Mouse (Mus musculus) heart, embryonic 11.5 days (tissue): ENCODE data around the gene Akirin2. TPM values are rescaled to one million over a fixed set of nuclear protein-coding genes. Genes with fewer than 3 reads are reported as not detected.
A peak's percentile ranks its signal among the peaks of the same experiment; 100 is the strongest.
"Not testable (repeated sequence)": the region's sequence is repeated elsewhere in the genome, so short reads cannot be mapped to it uniquely, and the experiment has no call there.

Experiments used
- ATAC-seq: fragments of 200-750 bp; cut with Nextera tagmentation; replicated peaks from 2 replicates; pipeline ENCODE4 v1.8.0; 2017; ENCODE audit warnings: moderate library complexity; ENCODE audit not compliant: insufficient number of reproducible peaks, low FRiP score, low TSS enrichment
- H3K27ac ChIP-seq: fragments of 300-500 bp; sonication (generic); 2 replicates; pipeline ENCODE4 v1.5.1; 2014; ENCODE audit warnings: mild to moderate bottlenecking, low read depth, low read length
- H3K27me3 ChIP-seq: fragments of 300-500 bp; sonication (generic); 2 replicates; pipeline ENCODE4 v1.6.1; 2014; ENCODE audit warnings: mild to moderate bottlenecking, low read length, mixed read lengths; ENCODE audit not compliant: control insufficient read depth, insufficient read depth
- H3K36me3 ChIP-seq: fragments of 300-500 bp; sonication (generic); 2 replicates; pipeline ENCODE4 v1.6.1; 2014; ENCODE audit warnings: mild to moderate bottlenecking, low read length, moderate library complexity, mixed read lengths; ENCODE audit not compliant: control insufficient read depth, insufficient read depth
- H3K4me1 ChIP-seq: fragments of 300-500 bp; sonication (generic); 2 replicates; pipeline ENCODE4 v1.6.1; 2014; ENCODE audit warnings: low read length; ENCODE audit not compliant: control insufficient read depth, insufficient read depth
- H3K4me2 ChIP-seq: fragments of 300-500 bp; sonication (generic); 2 replicates; pipeline ENCODE4 v1.6.1; 2014; ENCODE audit warnings: mild to moderate bottlenecking, moderate library complexity
- H3K4me3 ChIP-seq: fragments of 300-500 bp; sonication (generic); 2 replicates; pipeline ENCODE4 v1.5.1; 2014; ENCODE audit warnings: low read depth, low read length
- H3K9ac ChIP-seq: fragments of 300-500 bp; sonication (generic); 2 replicates; pipeline ENCODE4 v1.6.1; 2014; ENCODE audit warnings: mild to moderate bottlenecking, low read depth, low read length, moderate library complexity
- H3K9me3 ChIP-seq: fragments of 300-500 bp; sonication (generic); replicated peaks from 2 replicates; pipeline ENCODE4 v1.6.1; 2016; ENCODE audit warnings: low read length; ENCODE audit not compliant: control insufficient read depth
- WGBS: fragments of 180-500 bp; shearing (Covaris S2); extraction: QIAGEN DNeasy Blood & Tissue Kit; methylation state at CpG from one replicate; pipeline ENCODE4 v1.1.7; 2014; ENCODE audit not compliant: insufficient replicate concordance; 5-methylcytosine and 5-hydroxymethylcytosine counted together
- polyA plus RNA-seq: library from polyadenylated mRNA; unstranded; fragments of >200 nt; fragmentation: Nextera tagmentation; extraction: Ambion mirVana; gene quantifications from 2 replicates; pipeline ENCODE4 v1.2.1, GENCODE M21; 2014

Gene Akirin2
- polyA plus RNA-seq, 1 experiment from 2014 or later = 52.5 TPM

GRCm38 (mm10) chr4:34572876-34573275 is 22.1 kb downstream of the Akirin2 start:
- no peak for ATAC-seq
- WGBS = 65% methylated on average over 2 of the region's 2 CpGs
- Histone ChIP-seq H3K4me2 (no peak overlapping the region), H3K36me3 (peaks cover 27% of the 10 kb centered on the region), H3K9ac (no peak overlapping the region), H3K4me3 (no peak overlapping the region), H3K9me3 (no peaks in the 10 kb centered on the region), H3K27me3 (no peaks in the 10 kb centered on the region), H3K27ac (no peak overlapping the region), H3K4me1 (no peaks in the 10 kb centered on the region)

DNA sequence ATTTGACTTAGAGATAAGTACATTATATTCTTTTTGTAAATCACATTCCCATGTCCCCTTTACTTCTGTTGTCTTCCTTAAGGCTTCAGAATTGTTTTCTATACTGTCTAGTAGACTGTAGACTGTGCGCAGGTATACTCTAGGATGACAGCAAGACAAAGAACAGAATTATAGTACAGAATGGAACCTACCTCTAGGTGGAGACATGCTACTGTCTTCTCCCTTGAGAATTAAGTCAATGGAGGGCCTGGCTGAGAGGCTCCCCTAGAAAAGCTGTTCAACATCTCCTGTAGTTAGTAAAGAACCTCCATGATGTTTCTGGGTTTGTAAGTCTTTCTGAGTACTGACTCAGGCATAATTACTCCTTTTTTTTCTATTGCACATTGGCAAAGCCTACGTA is 26.3 kb downstream of the Akirin2 start:
- Histone ChIP-seq H3K9me3 (no peaks in the 10 kb centered on the region), H3K36me3 (peaks cover 27% of the 10 kb centered on the region), H3K4me3 (no peak overlapping the region), H3K4me2 (no peak overlapping the region), H3K4me1 (peaks cover 6% of the 10 kb centered on the region; the same call in 1 of the 2 replicates), H3K27ac (no peak overlapping the region), H3K27me3 (no peaks in the 10 kb centered on the region), H3K9ac (no peak overlapping the region)
- 99% methylated on average over 2 of the region's 2 CpGs for WGBS
- ATAC-seq = no peak

DNA sequence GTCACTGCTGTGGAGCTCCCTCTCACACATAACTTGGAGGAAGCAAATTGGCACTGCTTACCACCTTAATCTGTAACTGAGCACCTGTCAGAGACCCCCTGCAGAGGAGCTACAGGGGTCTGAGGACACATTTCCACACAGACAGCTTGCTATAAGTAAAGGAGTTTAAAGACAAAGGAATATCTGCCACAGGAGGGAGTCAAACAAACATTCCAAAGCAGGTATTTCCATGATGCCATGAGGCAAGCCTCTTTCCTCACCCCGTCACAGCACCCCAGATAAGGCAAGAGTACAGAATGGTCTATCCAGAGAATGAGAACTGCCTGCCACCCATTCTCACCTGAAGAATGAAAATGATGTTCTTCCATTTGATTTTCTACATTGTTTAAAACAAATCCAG is 28.5 kb downstream of the Akirin2 start:
- no peak overlapping the region for H3K9ac ChIP-seq
- peaks cover 30% of the 10 kb centered on the region for H3K36me3 ChIP-seq
- peaks cover 6% of the 10 kb centered on the region; the same call in 1 of the 2 replicates for H3K4me1 ChIP-seq
- no peak overlapping the region for H3K4me2 ChIP-seq
- no peak overlapping the region for H3K27ac ChIP-seq
- no peak for ATAC-seq
- H3K4me3 ChIP-seq = no peak overlapping the region
- WGBS = 58% methylated on average over 1 of the region's 1 CpGs
- no peaks in the 10 kb centered on the region for H3K27me3 ChIP-seq
- H3K9me3 ChIP-seq = no peaks in the 10 kb centered on the region

DNA sequence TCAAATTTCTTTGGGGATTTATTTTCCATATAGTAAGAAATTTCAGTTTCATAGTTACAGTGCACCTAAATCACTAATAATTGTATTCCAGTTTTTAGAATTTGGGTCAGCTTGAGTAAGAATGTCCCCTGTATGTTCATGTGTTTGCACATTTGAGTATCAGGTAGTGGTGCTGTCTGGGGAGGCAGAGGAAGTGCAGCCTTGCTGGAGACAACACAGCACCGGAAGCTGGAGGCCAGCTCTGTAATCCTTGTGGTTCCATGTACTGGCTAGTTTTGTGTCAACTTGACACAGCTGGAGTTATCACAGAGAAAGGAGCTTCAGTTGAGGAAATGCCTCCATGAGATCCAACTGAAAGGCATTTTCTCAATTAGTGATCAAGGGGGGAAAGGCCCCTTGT is 30.8 kb downstream of the Akirin2 start:
- WGBS = 66% methylated on average over 1 of the region's 1 CpGs
- not testable (repeated sequence) for H3K27ac ChIP-seq, H3K9me3 ChIP-seq, H3K4me1 ChIP-seq, ATAC-seq, H3K27me3 ChIP-seq, H3K4me3 ChIP-seq, H3K4me2 ChIP-seq, H3K9ac ChIP-seq
- H3K36me3 ChIP-seq = peaks cover 21% of the 10 kb centered on the region

GRCm38 (mm10) chr4:34581990-34582389 is 31.3 kb downstream of the Akirin2 start:
- peaks cover 8% of the 10 kb centered on the region; the same call in 1 of the 2 replicates for H3K4me1 ChIP-seq
- H3K4me3 ChIP-seq = no peak overlapping the region
- WGBS = 65% methylated on average over 7 of the region's 7 CpGs
- no peak overlapping the region for H3K27ac ChIP-seq
- no peaks in the 10 kb centered on the region for H3K9me3 ChIP-seq
- no peak overlapping the region for H3K4me2 ChIP-seq
- peaks cover 21% of the 10 kb centered on the region for H3K36me3 ChIP-seq
- no peak overlapping the region for H3K9ac ChIP-seq
- ATAC-seq = no peak
- no peaks in the 10 kb centered on the region for H3K27me3 ChIP-seq

GRCm38 (mm10) chr4:34582476-34582875 is 31.7 kb downstream of the Akirin2 start:
- Histone ChIP-seq H3K36me3 (peaks cover 21% of the 10 kb centered on the region), H3K9me3 (no peaks in the 10 kb centered on the region), H3K4me3 (no peak overlapping the region), H3K9ac (no peak overlapping the region), H3K27me3 (no peaks in the 10 kb centered on the region), H3K4me2 (no peak overlapping the region), H3K4me1 (peaks cover 8% of the 10 kb centered on the region; the same call in 1 of the 2 replicates), H3K27ac (no peak overlapping the region)
- no peak for ATAC-seq
- WGBS = 73% methylated on average over 5 of the region's 5 CpGs

DNA sequence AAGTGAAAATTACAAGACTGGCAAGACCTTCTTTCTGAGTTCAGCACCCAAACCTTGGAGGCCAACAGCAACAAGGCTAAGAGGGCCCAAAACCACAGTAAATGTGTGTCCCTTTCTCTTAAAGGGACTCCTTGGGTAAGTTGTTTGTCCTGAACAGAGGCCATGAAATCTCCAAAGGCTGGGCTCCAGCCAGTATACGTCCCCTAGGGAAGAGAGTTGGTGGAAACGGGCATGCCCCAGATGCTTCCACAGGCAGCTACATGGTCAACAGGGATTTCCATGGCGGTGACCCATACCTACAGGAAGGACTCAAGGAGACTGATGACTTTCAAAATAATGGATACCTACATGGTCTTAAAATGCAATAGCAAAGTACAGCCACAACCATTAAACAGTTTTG is 32.7 kb downstream of the Akirin2 start:
- Histone ChIP-seq H3K27me3 (no peaks in the 10 kb centered on the region), H3K27ac (no peak overlapping the region), H3K4me2 (no peak overlapping the region), H3K9ac (no peak overlapping the region), H3K4me1 (peaks cover 8% of the 10 kb centered on the region; the same call in 1 of the 2 replicates), H3K4me3 (no peak overlapping the region), H3K36me3 (peaks cover 21% of the 10 kb centered on the region), H3K9me3 (no peaks in the 10 kb centered on the region)
- 92% methylated on average over 3 of the region's 3 CpGs for WGBS
- ATAC-seq = no peak

GRCm38 (mm10) chr4:34584871-34585607 is 34.3 kb downstream of the Akirin2 start:
- Histone ChIP-seq H3K4me1 (0 out of 2 replicates have a peak, but pooled peaks cover 2% of the 10 kb centered on the region), H3K27me3 (no peaks in the 10 kb centered on the region), H3K36me3 (peaks cover 14% of the 10 kb centered on the region), H3K27ac (peak overlapping the region; percentile 29; the same call in 1 of the 2 replicates), H3K4me2 (no peak overlapping the region), H3K9ac (no peak overlapping the region), H3K4me3 (no peak overlapping the region), H3K9me3 (no peaks in the 10 kb centered on the region)
- 71% methylated on average over 7 of the region's 7 CpGs for WGBS
- ATAC-seq = no peak

GRCm38 (mm10) chr4:34603123-34603522 is 52.4 kb downstream of the Akirin2 start:
- Histone ChIP-seq H3K27me3 (no peaks in the 10 kb centered on the region), H3K36me3 (peaks cover 11% of the 10 kb centered on the region), H3K4me1 (no peaks in the 10 kb centered on the region), H3K4me3 (no peak overlapping the region), H3K27ac (no peak overlapping the region), H3K9ac (no peak overlapping the region), H3K9me3 (no peaks in the 10 kb centered on the region), H3K4me2 (no peak overlapping the region)
- WGBS = 94% methylated on average over 6 of the region's 6 CpGs
- no peak for ATAC-seq
